Mouse (Mus musculus): ENCODE data around the gene Cnnm2. TPM values are rescaled to one million over a fixed set of nuclear protein-coding genes. Genes with fewer than 3 reads are reported as not detected.

Cnnm2 gene
- 1.8 TPM for polyA plus RNA-seq (2014; fragmentation: Illumina TruSeq; extraction: RNeasy Lipid Tissue Mini Kit (QIAGEN cat#74804); ENCODE audit: low read depth, low replicate concordance)

GRCm38 (mm10) chr19:46761247-46761946 is at the start of gene Cnnm2:
Gene Cnnm2 (plus strand): TSS chr19:46761596.

Other genes with a start within 250 kb of the Cnnm2 start
- gene Arl3, start 188.4 kb upstream of the Cnnm2 start, polyA plus RNA-seq (2014; fragmentation: Illumina TruSeq; extraction: RNeasy Lipid Tissue Mini Kit (QIAGEN cat#74804); ENCODE audit: low read depth, low replicate concordance): 33.2 TPM
- 9.9 TPM for gene Sfxn2, start 188.2 kb upstream of the Cnnm2 start, polyA plus RNA-seq (2014; fragmentation: Illumina TruSeq; extraction: RNeasy Lipid Tissue Mini Kit (QIAGEN cat#74804); ENCODE audit: low read depth, low replicate concordance)
- 6.6 TPM for gene Wbp1l, start 162.5 kb upstream of the Cnnm2 start, polyA plus RNA-seq (2014; fragmentation: Illumina TruSeq; extraction: RNeasy Lipid Tissue Mini Kit (QIAGEN cat#74804); ENCODE audit: low read depth, low replicate concordance)
- gene Cyp17a1, start 88.4 kb upstream of the Cnnm2 start, polyA plus RNA-seq (2014; fragmentation: Illumina TruSeq; extraction: RNeasy Lipid Tissue Mini Kit (QIAGEN cat#74804); ENCODE audit: low read depth, low replicate concordance): not detected
- 23.4 TPM for gene Borcs7, start 71.7 kb upstream of the Cnnm2 start, polyA plus RNA-seq (2014; fragmentation: Illumina TruSeq; extraction: RNeasy Lipid Tissue Mini Kit (QIAGEN cat#74804); ENCODE audit: low read depth, low replicate concordance)
- 27.1 TPM for gene As3mt, start 54.1 kb upstream of the Cnnm2 start, polyA plus RNA-seq (2014; fragmentation: Illumina TruSeq; extraction: RNeasy Lipid Tissue Mini Kit (QIAGEN cat#74804); ENCODE audit: low read depth, low replicate concordance)

All from sigmoid colon, adult 10 weeks (tissue).